Mouse (Mus musculus) MEL (cell line): Measurements from ENCODE around the gene Erc2. TPM values are rescaled to one million over a fixed set of nuclear protein-coding genes. Genes with fewer than 3 reads are reported as not detected.

Source experiments
- DNase-seq: peaks from one replicate; pipeline ENCODE4 v3.0.0; 2011; ENCODE audit warnings: low read depth, low spot score
- H3K27ac ChIP-seq: 2 replicates; pipeline ENCODE4 v1.5.1; 2012; ENCODE audit warnings: low read depth, mild to moderate bottlenecking, control low read depth, low read length, moderate library complexity; ENCODE audit not compliant: control insufficient read depth
- H3K27me3 ChIP-seq, 2 experiments: fragments of 150-350 bp in 1 of 2; sonication (generic) in 1 of 2; 2 replicates each; pipeline ENCODE4 v1.6.1; 2012; ENCODE audit warnings: low read length in 2 of 2, mild to moderate bottlenecking in 2 of 2, improper control_type of control experiment in 1 of 2, moderate library complexity in 1 of 2; ENCODE audit not compliant: insufficient read depth in 2 of 2, control insufficient read depth in 1 of 2
- H3K36me3 ChIP-seq, 2 experiments: 2 replicates each; pipeline ENCODE4 v1.6.1; 2012 to 2014; ENCODE audit warnings: low read length in 2 of 2, improper control_type of control experiment in 1 of 2, inconsistent platforms in 1 of 2, mild to moderate bottlenecking in 1 of 2; ENCODE audit not compliant: insufficient read depth in 2 of 2, control insufficient read depth in 1 of 2
- H3K4me1 ChIP-seq, 2 experiments: fragments of 150-350 bp in 1 of 2; sonication (generic) in 1 of 2; 2 replicates each; pipeline ENCODE4 v1.6.1; 2012; ENCODE audit warnings: low read length in 2 of 2, improper control_type of control experiment in 1 of 2, mild to moderate bottlenecking in 1 of 2; ENCODE audit not compliant: insufficient read depth in 2 of 2, control insufficient read depth in 1 of 2
- H3K4me3 ChIP-seq, 2 experiments: fragments of 150-350 bp in 1 of 2; sonication (generic) in 1 of 2; 2 replicates each; pipeline ENCODE4 v1.5.1; 2012; ENCODE audit warnings: low read depth in 2 of 2, low read length in 2 of 2, mild to moderate bottlenecking in 2 of 2, moderate library complexity in 2 of 2, control low read depth in 1 of 2, improper control_type of control experiment in 1 of 2; ENCODE audit not compliant: control insufficient read depth in 1 of 2, insufficient read depth in 1 of 2
- H3K79me2 ChIP-seq: 2 replicates; pipeline ENCODE4 v1.6.1; 2012; ENCODE audit warnings: mild to moderate bottlenecking, low read length, moderate library complexity; ENCODE audit not compliant: control insufficient read depth, poor library complexity, insufficient read depth
- H3K9ac ChIP-seq: 2 replicates; pipeline ENCODE4 v1.6.1; 2012; ENCODE audit warnings: low read depth, mild to moderate bottlenecking, control low read depth, low read length, moderate library complexity; ENCODE audit not compliant: control insufficient read depth, poor library complexity, severe bottlenecking
- H3K9me3 ChIP-seq: fragments of 150-350 bp; sonication (generic); replicated peaks from 2 replicates; pipeline ENCODE4 v1.6.1; 2012; ENCODE audit warnings: mild to moderate bottlenecking, low read length, improper control_type of control experiment, moderate library complexity; ENCODE audit not compliant: insufficient read depth
- BHLHE40 ChIP-seq: IDR thresholded peaks from 2 replicates; pipeline ENCODE4 v1.6.1; 2012; ENCODE audit warnings: low read depth, mild to moderate bottlenecking, inconsistent platforms, low read length, improper control_type of control experiment, borderline replicate concordance
- CHD2 ChIP-seq: IDR thresholded peaks from 2 replicates; pipeline ENCODE4 v1.6.1; 2011; ENCODE audit warnings: low read length, improper control_type of control experiment
- E2F4 ChIP-seq: IDR thresholded peaks from 2 replicates; pipeline ENCODE4 v1.6.1; 2011; ENCODE audit warnings: low read depth, low read length, improper control_type of control experiment, borderline replicate concordance
- ELF1 ChIP-seq: IDR thresholded peaks from 2 replicates; pipeline ENCODE4 v1.6.1; 2014; ENCODE audit warnings: low read depth, mild to moderate bottlenecking, inconsistent platforms, low read length, improper control_type of control experiment, moderate library complexity
- GABPA ChIP-seq: IDR thresholded peaks from 2 replicates; pipeline ENCODE4 v1.6.1; 2012; ENCODE audit warnings: low read depth, mild to moderate bottlenecking, inconsistent platforms, low read length, improper control_type of control experiment, moderate library complexity
- GATA1 ChIP-seq: IDR thresholded peaks from 2 replicates; pipeline ENCODE4 v1.6.1; 2011; ENCODE audit warnings: low read depth, low read length, improper control_type of control experiment
- HCFC1 ChIP-seq: IDR thresholded peaks from 2 replicates; pipeline ENCODE4 v1.6.1; 2012; ENCODE audit warnings: low read depth, mild to moderate bottlenecking, inconsistent platforms, low read length, improper control_type of control experiment, moderate library complexity
- KAT2A ChIP-seq: conservative IDR thresholded peaks from 2 replicates; pipeline ENCODE4 v1.6.1; 2012; ENCODE audit warnings: low read depth, low read length, improper control_type of control experiment, inconsistent platforms
- MAFK ChIP-seq: IDR thresholded peaks from 2 replicates; pipeline ENCODE4 v1.6.1; 2011; ENCODE audit warnings: low read depth, mild to moderate bottlenecking, low read length, improper control_type of control experiment, borderline replicate concordance
- MAZ ChIP-seq: IDR thresholded peaks from 2 replicates; pipeline ENCODE4 v1.6.1; 2012; ENCODE audit warnings: low read depth, mild to moderate bottlenecking, inconsistent platforms, low read length, improper control_type of control experiment
- MEF2A ChIP-seq: IDR thresholded peaks from 2 replicates; pipeline ENCODE4 v1.6.1; 2014; ENCODE audit warnings: low read depth, mild to moderate bottlenecking, inconsistent platforms, low read length, improper control_type of control experiment; ENCODE audit not compliant: poor library complexity, insufficient replicate concordance, severe bottlenecking; ENCODE audit errors: extremely low read depth
- MYB ChIP-seq: IDR thresholded peaks from 2 replicates; pipeline ENCODE4 v1.6.1; 2011; ENCODE audit warnings: mild to moderate bottlenecking, low read depth, low read length, improper control_type of control experiment
- NELFE ChIP-seq: IDR thresholded peaks from 2 replicates; pipeline ENCODE4 v1.6.1; 2011; ENCODE audit warnings: low read depth, low read length, improper control_type of control experiment
- NRF1 ChIP-seq: IDR thresholded peaks from 2 replicates; pipeline ENCODE4 v1.6.1; 2014; ENCODE audit warnings: low read depth, mild to moderate bottlenecking, inconsistent platforms, low read length, improper control_type of control experiment, moderate library complexity; ENCODE audit not compliant: poor library complexity, insufficient read depth, severe bottlenecking
- POLR2AphosphoS2 ChIP-seq: IDR thresholded peaks from 2 replicates; pipeline ENCODE4 v1.6.1; 2011; ENCODE audit warnings: low read length, improper control_type of control experiment
- POLR2AphosphoS5 ChIP-seq: IDR thresholded peaks from 2 replicates; pipeline ENCODE4 v1.6.1; 2012; ENCODE audit warnings: low read depth, borderline replicate concordance, mild to moderate bottlenecking, inconsistent platforms, low read length, moderate library complexity, mixed read lengths
- SIN3A ChIP-seq: IDR thresholded peaks from 2 replicates; pipeline ENCODE4 v1.6.1; 2012; ENCODE audit warnings: low read length, improper control_type of control experiment, inconsistent platforms
- TAL1 ChIP-seq: IDR thresholded peaks from 2 replicates; pipeline ENCODE4 v1.6.1; 2012; ENCODE audit warnings: mild to moderate bottlenecking, inconsistent platforms, low read length, moderate library complexity, mixed read lengths
- TBP ChIP-seq: IDR thresholded peaks from 2 replicates; pipeline ENCODE4 v1.8.0; 2011; ENCODE audit warnings: low read depth, low read length, improper control_type of control experiment
- TCF12 ChIP-seq: IDR thresholded peaks from 2 replicates; pipeline ENCODE4 v1.6.1; 2014; ENCODE audit warnings: low read depth, mild to moderate bottlenecking, inconsistent platforms, low read length, improper control_type of control experiment, moderate library complexity
- UBTF ChIP-seq: IDR thresholded peaks from 2 replicates; pipeline ENCODE4 v1.6.1; 2012; ENCODE audit warnings: low read depth, mild to moderate bottlenecking, inconsistent platforms, low read length, improper control_type of control experiment, moderate library complexity, borderline replicate concordance; ENCODE audit not compliant: insufficient read depth
- USF1 ChIP-seq: IDR thresholded peaks from 2 replicates; pipeline ENCODE4 v1.6.1; 2014; ENCODE audit warnings: low read depth, mild to moderate bottlenecking, inconsistent platforms, low read length, improper control_type of control experiment, moderate library complexity
- USF2 ChIP-seq, 2 experiments: IDR thresholded peaks; 2 replicates each; pipeline ENCODE4 v1.6.1; 2011 to 2012; ENCODE audit warnings: improper control_type of control experiment in 2 of 2, low read length in 2 of 2, borderline replicate concordance in 1 of 2, inconsistent platforms in 1 of 2, low read depth in 1 of 2, mild to moderate bottlenecking in 1 of 2; ENCODE audit not compliant: insufficient read depth in 1 of 2
- ZC3H11A ChIP-seq: IDR thresholded peaks from 2 replicates; pipeline ENCODE4 v1.6.1; 2012; ENCODE audit warnings: low read depth, mild to moderate bottlenecking, inconsistent platforms, low read length, improper control_type of control experiment
- ZNF384 ChIP-seq: IDR thresholded peaks from 2 replicates; pipeline ENCODE4 v1.6.1; 2012; ENCODE audit warnings: low read depth, mild to moderate bottlenecking, inconsistent platforms, low read length, improper control_type of control experiment
- polyA plus RNA-seq, 2 experiments: library from polyadenylated mRNA; stranded (reverse) in 1 of 2; unstranded in 1 of 2; fragments of >175 nt in 1 of 2; fragments of >200 nt in 1 of 2; gene quantifications; 2 replicates each; pipeline versions ENCODE4 v1.2.1 to v1.2.4; 2012; ENCODE audit warnings: low replicate concordance in 2 of 2, low read depth in 1 of 2; ENCODE audit not compliant: insufficient read length in 2 of 2, insufficient read depth in 1 of 2, missing spikeins in 1 of 2
- total RNA-seq: library from RNA; depleted of rRNA; stranded (reverse); fragments of 300-350 nt; gene quantifications from 2 replicates; pipeline ENCODE4 v1.2.3, GENCODE M21; 2012

Erc2 gene
- total and polyA plus RNA-seq, 3 experiments: not detected

DNA sequence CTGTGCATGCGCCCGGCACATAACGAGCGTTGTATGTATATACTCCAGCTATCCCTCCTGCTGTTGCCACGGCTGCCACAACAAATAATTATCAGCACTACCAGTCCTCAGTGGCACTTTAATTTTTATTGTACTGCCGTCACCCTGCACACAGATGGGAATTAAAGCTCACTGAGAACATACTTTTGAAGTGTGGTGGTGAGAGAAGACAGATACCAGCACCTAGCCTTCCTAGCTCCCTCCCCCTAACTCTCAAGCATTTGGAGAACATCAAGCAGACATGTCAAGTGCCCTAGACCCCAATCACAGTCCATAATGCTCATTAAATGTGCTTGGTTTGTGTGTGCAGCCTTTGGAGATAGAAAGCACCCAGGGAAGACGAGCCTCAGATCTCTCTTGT is 652.6 kb downstream of the Erc2 start:
- H3K36me3 ChIP-seq: no peaks in the 10 kb centered on the region
- DNase-seq: no peak
- no peak overlapping the region for H3K9ac ChIP-seq
- H3K79me2 ChIP-seq: no peaks in the 10 kb centered on the region
- no peaks in the 10 kb centered on the region for H3K4me1 ChIP-seq
- H3K4me3 ChIP-seq: no peak overlapping the region
- H3K27me3 ChIP-seq: no peaks in the 10 kb centered on the region
- H3K27ac ChIP-seq: no peak overlapping the region
- H3K9me3 ChIP-seq: no peaks in the 10 kb centered on the region
- TF ChIP-seq ELF1 (no peak), SIN3A (no peak), USF1 (no peak), BHLHE40 (no peak), MYB (no peak), HCFC1 (no peak), KAT2A (no peak), ZNF384 (no peak), USF2 (IDR thresholded peaks at IDR 0.05; ENCODE audit: borderline replicate concordance in 1 of 2, insufficient read depth in 1 of 2, low read depth in 1 of 2, low read length in 2 of 2) (no peak), NELFE (no peak)
- TF ChIP-seq, all 39 proteins: peak for 0

DNA sequence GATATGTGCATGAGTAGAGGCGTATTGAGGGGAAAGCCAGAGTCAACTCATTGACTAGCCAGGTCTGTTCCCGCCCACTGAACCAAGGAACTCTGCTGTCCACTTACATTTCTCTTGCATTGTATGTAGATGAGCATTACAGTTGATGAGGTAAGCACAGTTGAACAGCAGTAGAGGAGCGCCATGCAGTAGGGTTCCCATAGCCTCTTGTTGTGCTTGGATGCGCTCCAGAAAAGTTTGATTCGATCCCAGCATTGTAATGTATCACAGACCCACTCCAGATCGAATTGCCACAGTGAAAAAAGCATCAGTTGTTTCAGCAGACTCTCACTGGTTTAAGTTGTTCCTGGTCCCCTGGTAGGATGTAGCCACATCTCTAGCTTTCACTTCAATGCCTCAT is 656.7 kb downstream of the Erc2 start:
- Histone ChIP-seq H3K79me2 (no peaks in the 10 kb centered on the region), H3K4me3 (no peak overlapping the region), H3K36me3 (no peaks in the 10 kb centered on the region), H3K9me3 (no peaks in the 10 kb centered on the region), H3K9ac (no peak overlapping the region), H3K27ac (no peak overlapping the region), H3K27me3 (no peaks in the 10 kb centered on the region), H3K4me1 (no peaks in the 10 kb centered on the region)
- no peak for DNase-seq
- TF ChIP-seq NELFE (no peak), MAZ (no peak), ELF1 (no peak), NRF1 (no peak), MAFK (no peak), TBP (no peak), GATA1 (no peak), POLR2AphosphoS5 (no peak), ZC3H11A (no peak), TAL1 (no peak), CHD2 (no peak), TCF12 (no peak), POLR2AphosphoS2 (no peak), SIN3A (no peak), GABPA (no peak), UBTF (no peak), E2F4 (no peak), MEF2A (no peak), MYB (no peak)
